Mouse (Mus musculus) G1E-ER4 (cell line): Measurements from ENCODE around the gene Mrps18b. TPM values are rescaled to one million over a fixed set of nuclear protein-coding genes. Genes with fewer than 3 reads are reported as not detected.

Experiments used
- GATA1 ChIP-seq: IDR thresholded peaks from one replicate; pipeline ENCODE4 v1.8.0; 2012; ENCODE audit warnings: low read length, inconsistent platforms
- polyA plus RNA-seq: library from polyadenylated mRNA; stranded (reverse); fragments of >175 nt; gene quantifications from 2 replicates; pipeline ENCODE4 v1.2.3, GENCODE M21; 2012

Mrps18b gene
- polyA plus RNA-seq, 1 experiment: 7.3 TPM

DNA sequence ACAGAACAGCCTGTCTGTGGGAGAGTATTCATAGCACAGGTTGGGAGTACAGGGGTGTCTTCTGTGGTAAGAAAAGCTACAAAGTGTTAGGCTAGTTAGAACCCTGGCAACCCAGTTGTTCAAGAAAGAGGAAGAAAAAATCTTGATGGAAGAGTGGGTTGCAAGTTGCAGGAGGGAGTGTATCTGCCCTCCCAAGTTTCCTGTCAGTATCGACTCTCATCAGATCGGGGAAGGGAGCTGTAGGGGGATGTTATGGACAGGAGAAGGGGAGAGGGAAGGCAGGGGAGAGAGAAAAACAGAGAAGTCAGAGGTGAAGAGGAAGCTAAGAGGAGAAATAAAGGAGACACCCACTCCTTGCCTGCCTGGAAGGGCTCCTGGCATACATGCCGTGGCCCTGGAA lies 15.6 kb downstream of the Mrps18b start:
- no peak for TF ChIP-seq GATA1

DNA sequence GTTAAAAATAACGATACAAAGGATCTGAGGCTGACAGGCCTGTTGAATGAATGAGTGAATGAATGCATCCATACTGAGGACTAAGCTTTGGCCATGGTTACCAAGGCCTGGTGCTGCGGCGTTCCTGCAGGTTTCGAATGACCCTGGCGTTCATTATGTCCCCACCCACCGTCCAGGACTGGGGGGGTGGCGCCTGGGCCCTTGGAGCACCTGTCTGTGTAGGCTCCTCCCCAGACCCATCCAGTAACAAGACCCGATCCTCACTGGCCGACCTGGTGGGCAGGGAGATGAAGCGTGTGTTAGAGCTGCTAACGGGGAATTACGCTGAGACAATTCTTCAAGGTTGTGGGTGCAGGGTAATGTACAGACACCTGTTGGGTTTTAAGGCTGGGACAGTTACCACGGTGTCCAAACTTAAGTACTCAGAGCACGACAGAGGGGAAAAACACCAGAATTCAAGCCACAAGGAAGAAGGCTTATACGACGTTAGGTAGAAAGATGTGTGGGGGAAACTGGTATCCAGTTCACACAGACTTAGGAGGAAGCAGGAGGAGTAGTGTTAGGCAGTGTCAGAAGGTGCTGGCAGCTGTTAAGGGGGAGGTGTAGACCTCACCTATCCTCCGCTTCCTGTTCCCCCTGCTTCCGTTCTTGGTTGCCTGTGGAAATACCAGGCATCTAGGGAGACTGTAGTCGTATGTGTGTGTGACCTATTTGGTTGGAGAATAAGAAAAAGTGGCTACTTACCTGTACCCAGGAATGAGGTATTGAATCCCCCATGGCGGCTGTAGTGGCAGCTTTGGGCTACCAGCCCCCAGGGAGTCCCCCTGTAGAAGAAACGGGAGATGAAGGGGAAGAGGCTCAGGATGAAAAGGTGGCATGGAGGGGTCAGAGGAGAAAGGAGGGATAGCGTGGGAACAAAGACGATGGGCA lies 18.3 kb downstream of the Mrps18b start:
- no peak for TF ChIP-seq GATA1

DNA sequence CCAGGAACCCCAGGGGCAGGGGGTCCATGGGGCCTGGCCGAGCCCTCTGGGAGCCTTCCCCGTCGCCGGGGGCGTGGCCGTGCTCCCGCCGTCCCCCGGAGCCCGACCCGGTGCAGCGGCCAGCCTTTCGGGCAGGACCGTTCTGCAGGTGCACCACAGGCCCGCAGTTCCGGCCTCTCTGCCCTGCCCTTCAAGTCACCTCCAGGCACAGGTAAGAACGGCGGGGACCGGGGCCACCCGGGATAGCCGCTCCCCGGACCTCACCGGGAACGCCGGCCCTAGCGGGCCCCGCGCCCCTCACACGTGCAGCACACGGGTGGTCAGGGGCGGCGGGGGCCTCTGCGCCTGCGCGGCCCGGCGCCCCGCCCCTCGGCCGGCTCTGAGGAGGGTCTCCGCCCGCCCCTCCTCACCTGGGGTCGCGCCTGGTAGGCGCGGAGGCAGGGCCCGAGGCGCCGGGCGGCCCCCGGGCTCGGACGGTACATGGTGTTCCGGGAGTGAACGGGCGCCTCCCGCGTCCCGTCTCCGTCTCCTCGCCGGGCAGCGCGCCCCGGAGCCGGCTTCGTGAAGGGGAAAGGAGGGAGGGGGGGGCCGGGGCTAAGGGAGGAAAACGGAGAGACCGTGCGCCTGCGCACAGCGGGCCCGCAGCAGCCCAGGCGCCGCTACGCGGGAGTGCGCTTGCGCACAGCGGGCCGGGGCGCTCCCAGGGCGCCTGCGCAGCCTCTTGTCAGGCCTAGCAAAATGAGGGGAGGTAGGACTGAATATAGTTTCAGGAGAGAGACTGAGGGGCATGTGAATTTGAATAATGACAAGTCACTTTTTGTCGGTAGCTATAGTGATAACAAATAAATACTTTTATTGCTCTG lies 19.2 kb downstream of the Mrps18b start, which contains the start of gene 2310061I04Rik:
Gene 2310061I04Rik, minus strand, starts transcription at position 651 of the 863 bp plus-strand sequence.
- TF ChIP-seq GATA1: no peak

DNA sequence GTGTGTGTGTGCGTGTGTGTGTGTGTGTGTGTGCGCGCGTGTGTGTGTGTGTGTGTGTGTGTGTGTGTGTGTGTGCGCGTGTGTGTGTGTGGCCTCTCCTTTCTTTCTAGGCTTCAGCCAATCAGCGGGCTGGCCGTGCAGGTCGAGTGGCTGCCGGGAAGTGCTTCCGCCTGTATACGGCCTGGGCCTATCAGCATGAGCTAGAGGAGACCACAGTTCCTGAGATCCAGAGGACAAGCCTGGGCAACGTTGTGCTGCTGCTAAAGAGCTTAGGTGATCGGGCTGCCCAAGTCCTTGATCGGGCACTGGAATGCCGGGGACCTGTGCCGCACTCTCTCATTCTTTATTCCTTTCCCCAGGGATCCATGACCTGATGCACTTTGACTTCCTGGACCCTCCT lies 28.5 kb downstream of the Mrps18b start:
- no peak for TF ChIP-seq GATA1

DNA sequence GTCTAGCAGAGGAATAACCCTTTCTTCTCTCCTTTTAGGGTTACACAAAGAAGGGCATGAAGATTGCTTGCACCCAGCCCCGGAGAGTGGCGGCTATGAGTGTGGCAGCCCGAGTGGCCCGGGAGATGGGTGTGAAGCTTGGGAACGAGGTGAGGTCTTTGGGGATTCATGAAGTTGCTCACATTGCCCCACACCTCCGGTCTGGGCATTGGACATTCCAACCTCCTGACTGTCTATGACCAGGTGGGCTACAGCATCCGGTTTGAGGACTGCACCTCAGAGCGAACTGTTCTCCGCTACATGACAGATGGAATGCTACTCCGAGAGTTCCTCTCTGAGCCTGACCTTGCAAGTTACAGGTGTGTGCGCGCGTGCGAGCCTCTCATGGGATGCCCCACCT lies 32.4 kb downstream of the Mrps18b start:
- no peak for TF ChIP-seq GATA1

DNA sequence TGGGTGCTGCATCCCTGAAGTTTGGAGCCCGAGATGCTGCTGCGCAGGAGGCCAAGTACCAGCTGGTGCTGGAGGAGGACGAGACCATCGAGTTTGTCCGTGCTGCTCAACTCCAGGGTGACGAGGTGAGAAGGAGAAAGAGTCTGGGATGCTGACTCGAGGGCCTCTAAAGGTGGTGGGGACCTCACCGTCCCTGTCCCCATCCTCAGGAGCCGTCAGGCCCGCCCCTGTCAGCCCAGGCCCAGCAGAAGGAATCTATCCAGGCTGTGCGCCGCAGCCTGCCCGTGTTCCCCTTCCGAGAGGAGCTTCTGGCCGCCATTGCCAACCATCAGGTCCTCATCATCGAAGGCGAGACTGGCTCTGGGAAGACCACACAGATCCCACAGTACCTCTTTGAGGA lies 33.3 kb downstream of the Mrps18b start:
- no peak for TF ChIP-seq GATA1

DNA sequence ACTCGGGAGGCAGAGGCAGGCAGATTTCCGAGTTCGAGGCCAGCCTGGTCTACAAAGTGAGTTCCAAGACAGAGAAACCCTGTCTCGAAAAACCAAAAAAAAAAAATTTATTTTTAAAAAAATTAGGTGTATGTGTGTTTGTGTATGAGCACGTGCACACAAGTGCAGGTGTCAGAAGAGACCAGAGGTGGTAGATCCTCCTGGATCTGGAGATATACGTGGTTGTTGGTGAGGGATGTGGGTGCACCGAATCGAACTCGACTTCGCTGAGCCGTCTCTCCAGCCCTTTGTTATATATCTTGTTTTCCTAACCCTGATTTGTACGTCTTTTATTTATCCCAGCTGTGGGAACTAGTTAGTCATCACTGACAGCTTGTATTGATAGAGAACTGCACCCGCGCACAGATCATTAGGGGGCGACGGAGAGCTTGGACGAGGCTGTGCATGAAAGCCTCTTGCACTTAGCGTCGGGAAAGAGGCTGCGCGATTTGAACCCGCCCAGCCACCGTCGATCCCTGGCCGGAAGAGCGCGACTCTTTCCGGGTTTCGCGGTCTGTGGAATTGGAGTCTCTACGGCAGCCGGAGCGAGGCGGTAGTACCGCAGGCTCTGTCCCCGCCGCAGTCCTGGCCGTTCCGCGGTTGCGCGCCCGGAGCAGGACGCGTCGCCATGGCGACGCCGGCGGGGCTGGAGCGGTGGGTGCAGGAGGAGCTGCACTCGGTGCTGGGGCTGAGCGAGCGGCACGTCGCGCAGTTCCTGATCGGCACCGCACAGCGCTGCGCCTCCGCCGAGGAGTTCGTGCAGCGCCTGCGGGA lies 36.7 kb downstream of the Mrps18b start, which contains the start of gene Dhx16:
Gene Dhx16, plus strand, starts transcription at position 575 of the 813 bp plus-strand sequence.
- no peak for TF ChIP-seq GATA1

DNA sequence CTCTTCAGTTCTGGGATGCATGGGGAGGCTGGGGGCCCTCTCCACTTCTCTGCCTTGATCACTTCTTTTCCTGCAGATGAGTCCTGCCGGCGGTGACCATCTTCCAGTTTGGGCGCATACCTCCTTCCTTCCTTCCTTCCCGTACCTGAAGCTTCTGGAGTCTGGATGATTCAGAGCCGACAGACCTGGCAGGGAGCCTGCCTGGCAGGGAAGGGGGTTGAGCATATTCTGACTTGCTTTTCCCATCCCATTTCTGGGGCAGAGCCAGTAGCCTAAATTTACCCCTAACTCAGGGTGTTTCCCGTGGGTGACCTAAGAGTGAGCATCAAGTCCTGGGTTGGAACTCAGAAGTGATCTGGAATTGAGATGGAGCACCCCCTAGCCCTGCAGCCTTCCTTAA lies 41.5 kb downstream of the Mrps18b start:
- no peak for TF ChIP-seq GATA1

DNA sequence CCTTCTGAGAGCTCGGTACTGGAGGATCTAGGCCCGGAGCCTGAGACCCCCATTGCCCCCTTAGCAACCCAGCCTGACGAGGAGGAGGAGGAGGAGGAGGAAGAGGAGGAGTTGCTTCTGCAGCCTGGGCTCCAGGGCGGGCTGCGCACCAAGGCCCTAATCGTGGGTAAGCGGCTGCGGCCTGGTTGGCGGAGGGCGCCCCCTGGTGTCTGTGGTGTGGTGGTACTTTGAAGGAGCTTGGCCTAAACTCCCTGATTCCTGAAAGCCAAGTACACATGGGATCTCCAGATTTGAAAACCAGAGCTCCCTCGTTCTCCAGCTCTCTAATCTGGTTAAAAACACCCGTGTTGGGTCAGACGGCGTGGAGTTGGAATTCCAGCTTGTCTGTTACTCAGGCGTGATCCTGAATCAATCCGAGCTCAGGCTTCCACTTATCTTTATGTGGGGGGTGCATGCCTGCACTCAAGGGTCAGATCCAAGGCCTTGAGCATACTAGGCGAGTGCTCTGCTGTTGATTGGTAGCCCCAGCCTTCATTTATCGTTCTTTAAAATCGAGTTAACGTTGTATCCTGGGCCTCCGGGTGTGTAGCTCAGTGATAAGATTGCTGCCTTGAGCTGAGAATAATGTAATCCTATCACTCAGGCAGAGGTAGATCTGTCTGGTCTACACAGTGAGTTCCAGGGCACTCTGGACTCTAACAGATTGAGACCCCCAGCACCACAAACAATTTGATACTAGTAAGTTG lies 42.2 kb downstream of the Mrps18b start:
- TF ChIP-seq GATA1: peak; percentile 73

DNA sequence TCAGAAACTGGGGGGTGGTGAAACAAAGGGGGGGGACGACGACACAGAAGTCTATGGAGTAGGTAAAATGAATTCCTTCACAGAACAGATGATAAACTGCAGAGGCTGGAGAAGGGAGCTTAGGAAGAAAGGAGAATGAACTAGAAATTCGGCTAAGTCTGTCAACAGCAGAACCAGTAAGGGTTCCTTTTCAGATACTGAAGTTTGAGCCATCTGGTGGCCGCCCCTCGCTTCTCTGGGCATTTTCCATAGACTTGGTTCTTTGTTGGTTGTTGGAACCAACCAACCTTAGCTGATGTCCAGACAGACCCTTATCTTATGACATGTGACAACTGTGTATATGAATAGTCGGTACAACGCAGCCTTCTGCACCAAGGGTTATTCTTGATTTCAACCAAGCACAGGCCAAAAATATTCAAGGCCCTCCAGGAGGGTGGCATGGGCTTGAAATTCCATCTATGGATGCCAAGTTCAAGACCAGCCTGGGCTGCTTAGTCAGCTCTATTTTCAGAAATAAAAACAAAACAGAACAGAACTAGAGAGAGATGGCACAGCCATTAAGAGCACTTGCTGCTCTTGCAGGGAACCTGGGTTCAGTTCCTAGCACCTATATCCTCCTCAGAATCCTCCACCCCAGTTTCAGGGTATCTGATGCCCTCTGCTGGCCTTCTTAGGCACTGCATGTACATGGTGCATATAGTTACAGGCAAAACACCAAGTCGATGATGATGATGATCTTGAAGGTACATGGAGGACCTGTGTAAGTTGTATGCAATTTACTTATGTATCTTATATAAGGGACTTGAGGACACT lies 45.1 kb downstream of the Mrps18b start:
- no peak for TF ChIP-seq GATA1

DNA sequence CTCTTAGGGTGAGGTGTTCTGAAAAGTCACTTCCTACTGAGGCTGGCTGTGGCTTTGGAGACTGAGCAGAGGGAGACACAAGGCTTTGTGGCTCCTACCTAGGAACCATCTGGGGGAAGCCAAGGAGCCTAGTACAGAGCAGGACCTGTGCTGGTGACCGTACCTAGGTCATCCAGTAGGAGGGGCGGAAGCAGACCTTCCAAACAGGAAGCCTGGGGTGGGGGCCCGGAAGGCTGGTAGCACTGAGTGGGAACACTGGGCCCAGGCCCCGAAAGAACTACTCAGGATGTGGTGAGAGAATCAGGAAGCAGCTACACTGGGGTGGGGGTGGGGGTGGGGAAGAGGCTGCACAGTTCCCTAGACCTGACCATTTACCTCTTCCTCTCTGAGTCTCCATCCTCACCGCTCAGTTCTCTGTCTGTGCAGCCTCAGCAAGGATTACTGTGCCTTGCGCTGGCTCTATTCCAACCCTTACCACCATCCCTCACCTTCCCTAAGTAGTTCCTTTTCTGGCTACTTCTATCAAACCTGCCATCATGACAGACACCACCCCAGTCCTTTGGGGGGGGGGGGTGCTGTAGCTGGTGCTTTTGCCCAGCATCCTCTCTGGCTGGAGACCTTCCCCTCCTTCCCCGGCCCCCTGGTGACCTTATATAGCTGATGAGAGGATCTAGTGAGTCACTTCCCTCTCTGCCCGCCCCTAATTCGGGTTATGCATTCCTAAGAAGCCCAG lies 45.9 kb downstream of the Mrps18b start:
- no peak for TF ChIP-seq GATA1

DNA sequence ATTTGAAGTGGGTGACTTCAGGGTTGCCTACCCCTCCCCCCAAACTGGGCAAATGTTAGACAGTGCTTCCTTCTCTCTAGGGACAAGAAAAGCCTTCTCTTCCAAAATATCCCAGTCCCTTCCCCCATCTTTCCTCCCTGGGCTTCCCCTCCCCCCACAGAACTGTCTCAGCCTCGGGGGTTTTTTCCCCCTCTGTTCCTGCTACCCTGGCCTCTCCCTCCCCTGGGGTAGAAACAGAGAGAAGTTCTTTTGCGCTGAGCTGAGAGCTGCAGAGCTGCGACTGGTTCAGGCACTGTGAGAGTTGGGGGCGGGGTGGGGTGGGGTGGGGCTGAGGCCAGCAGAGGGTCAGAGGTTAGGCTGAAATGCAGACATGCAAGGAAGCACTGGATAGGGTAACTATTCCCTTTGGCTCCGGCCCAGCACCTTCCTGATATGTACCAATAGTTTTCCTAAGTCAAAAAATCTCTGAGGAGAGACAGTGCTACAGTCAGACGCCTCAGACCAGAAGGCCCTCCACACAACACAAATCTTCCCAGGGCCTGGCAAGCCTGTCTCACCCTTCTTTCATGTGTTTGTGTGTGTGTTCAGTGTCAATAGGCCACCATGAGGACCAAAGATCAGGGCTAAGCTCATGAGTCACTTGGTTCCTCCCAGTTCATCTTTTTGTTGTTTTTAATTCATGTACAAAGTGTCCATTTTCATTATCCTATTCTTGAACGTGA lies 46.7 kb downstream of the Mrps18b start:
- TF ChIP-seq GATA1: no peak
